Mouse (Mus musculus): ENCODE measurements around the gene Pdgfb. TPM values are rescaled to one million over a fixed set of nuclear protein-coding genes. Genes with fewer than 3 reads are reported as not detected.

Gene Pdgfb
- total RNA-seq, 1 experiment: 9.5 TPM

DNA sequence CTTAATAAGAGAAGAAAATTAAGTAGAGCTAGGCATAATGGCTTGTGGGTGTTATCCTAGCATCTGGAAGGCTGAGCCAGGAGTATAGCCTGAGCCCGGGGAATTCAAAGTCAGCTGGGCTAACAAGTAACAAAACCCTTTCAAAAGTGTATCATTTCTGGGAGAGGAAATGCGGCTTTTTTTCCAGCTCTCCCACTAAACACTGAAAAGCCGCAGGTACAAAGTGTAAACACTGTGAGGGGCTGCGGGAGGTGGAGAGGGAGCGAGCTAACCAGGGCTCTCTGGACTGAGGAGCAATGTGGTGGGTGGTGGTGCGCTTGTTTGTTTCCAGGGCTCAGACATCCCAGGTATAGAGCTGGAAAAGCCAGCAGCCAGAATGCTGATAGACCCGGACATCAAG lies 50.4 kb downstream of the Pdgfb start:
- Histone ChIP-seq H3K9ac (ENCODE audit: insufficient read depth, low read depth, low read length, poor library complexity, severe bottlenecking) (no peak overlapping the region), H3K36me3 (ENCODE audit: control insufficient read depth, insufficient read depth, low read length, poor library complexity, severe bottlenecking) (peaks cover 36% of the 10 kb centered on the region), H3K9me3 (ENCODE audit: control insufficient read depth, insufficient read depth, low read depth, low read length) (no peaks in the 10 kb centered on the region), H3K4me1 (ENCODE audit: control insufficient read depth in 2 of 2, insufficient read depth in 2 of 2, low read length in 2 of 2, poor library complexity in 1 of 2) (peaks cover 2 to 32% of the 10 kb centered on the region in 2 experiments; a peak in 3 of 4 replicates), H3K4me3 (ENCODE audit: insufficient read depth in 1 of 2, low read depth in 1 of 2, low read length in 2 of 2, poor library complexity in 1 of 2, severe bottlenecking in 1 of 2) (no peak overlapping the region), H3K27ac (ENCODE audit: insufficient read depth, low read depth, low read length, poor library complexity, severe bottlenecking) (peak overlapping the region; percentile 11; the same call in 1 of the 2 replicates)
- DNase-seq (ENCODE audit: low read depth, low spot score): no peak
- no peak for TF ChIP-seq HCFC1 (IDR thresholded peaks at IDR 0.05; ENCODE audit: borderline replicate concordance, insufficient read depth, low read length)
- no peak for TF ChIP-seq ZC3H11A (IDR thresholded peaks at IDR 0.05; ENCODE audit: borderline replicate concordance, low read depth, low read length)
- TF ChIP-seq CHD2 (IDR thresholded peaks at IDR 0.05; ENCODE audit: low read depth, low read length): no peak
- no peak for TF ChIP-seq MAFK (IDR thresholded peaks at IDR 0.05; ENCODE audit: insufficient read depth, low read depth, low read length)
- TF ChIP-seq ZNF384 (IDR thresholded peaks at IDR 0.05; ENCODE audit: low read depth, low read length): no peak
- in situ Hi-C loops (cut with MboI; ENCODE audit: low sequenced_read_pairs in 2 of 2, unreplicated experiment in 2 of 2): no loop called here

GRCm38 (mm10) chr15:79962661-79963060 lies 52.1 kb downstream of the Pdgfb start:
- TF ChIP-seq ZC3H11A (IDR thresholded peaks at IDR 0.05; ENCODE audit: borderline replicate concordance, low read depth, low read length) (no peak), MAFK (IDR thresholded peaks at IDR 0.05; ENCODE audit: insufficient read depth, low read depth, low read length) (no peak), ZNF384 (IDR thresholded peaks at IDR 0.05; ENCODE audit: low read depth, low read length) (no peak), HCFC1 (IDR thresholded peaks at IDR 0.05; ENCODE audit: borderline replicate concordance, insufficient read depth, low read length) (no peak)
- no peaks in the 10 kb centered on the region for H3K9me3 ChIP-seq (ENCODE audit: control insufficient read depth, insufficient read depth, low read depth, low read length)
- peak overlapping the region; percentile 15 to 23; a peak in 3 of 4 replicates for H3K4me3 ChIP-seq (ENCODE audit: insufficient read depth in 1 of 2, low read depth in 1 of 2, low read length in 2 of 2, poor library complexity in 1 of 2, severe bottlenecking in 1 of 2)
- in situ Hi-C loops (cut with MboI; ENCODE audit: low sequenced_read_pairs in 2 of 2, unreplicated experiment in 2 of 2): no loop called here
- peaks cover 33% of the 10 kb centered on the region for H3K36me3 ChIP-seq (ENCODE audit: control insufficient read depth, insufficient read depth, low read length, poor library complexity, severe bottlenecking)
- no peak for DNase-seq (ENCODE audit: low read depth, low spot score)
- peaks cover 2 to 24% of the 10 kb centered on the region in 2 experiments; a peak in 3 of 4 replicates for H3K4me1 ChIP-seq (ENCODE audit: control insufficient read depth in 2 of 2, insufficient read depth in 2 of 2, low read length in 2 of 2, poor library complexity in 1 of 2)
- peak overlapping the region; percentile 7; the same call in 1 of the 2 replicates for H3K9ac ChIP-seq (ENCODE audit: insufficient read depth, low read depth, low read length, poor library complexity, severe bottlenecking)
- peak overlapping the region; percentile 9; the same call in 1 of the 2 replicates for H3K27ac ChIP-seq (ENCODE audit: insufficient read depth, low read depth, low read length, poor library complexity, severe bottlenecking)

DNA sequence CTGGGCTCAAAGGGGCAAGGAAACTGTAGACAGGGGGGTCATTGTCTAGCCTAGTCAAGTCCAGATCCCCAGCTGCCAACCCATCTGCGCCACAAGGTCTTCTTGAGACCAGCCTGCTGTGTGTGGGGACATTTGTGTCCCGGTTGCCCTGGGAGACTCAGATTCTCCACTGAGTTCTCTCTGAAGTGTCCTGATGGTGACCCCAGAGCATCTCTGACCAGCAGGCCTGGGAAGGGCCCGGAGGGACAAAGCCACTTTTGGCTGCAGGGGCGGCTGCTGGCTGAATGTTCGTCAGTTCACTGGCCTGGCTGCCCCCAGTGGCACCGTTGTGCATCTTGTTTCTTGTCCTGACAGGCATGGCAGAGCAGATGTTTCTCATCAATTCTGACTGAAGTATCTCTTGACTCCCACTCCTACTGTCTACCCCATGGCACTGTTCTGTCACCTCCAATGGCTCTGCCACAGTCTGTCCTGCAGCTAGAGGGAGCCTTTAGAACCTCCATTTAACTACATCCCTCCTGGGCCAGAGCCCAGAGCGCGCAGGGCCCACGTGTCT lies 53.3 kb downstream of the Pdgfb start:
- H3K9me3 ChIP-seq (ENCODE audit: control insufficient read depth, insufficient read depth, low read depth, low read length): no peaks in the 10 kb centered on the region
- H3K36me3 ChIP-seq (ENCODE audit: control insufficient read depth, insufficient read depth, low read length, poor library complexity, severe bottlenecking): peaks cover 34% of the 10 kb centered on the region
- no peak overlapping the region for H3K4me3 ChIP-seq (ENCODE audit: insufficient read depth in 1 of 2, low read depth in 1 of 2, low read length in 2 of 2, poor library complexity in 1 of 2, severe bottlenecking in 1 of 2)
- DNase-seq (ENCODE audit: low read depth, low spot score): no peak
- TF ChIP-seq MAFK (IDR thresholded peaks at IDR 0.05; ENCODE audit: insufficient read depth, low read depth, low read length) (no peak), ZNF384 (IDR thresholded peaks at IDR 0.05; ENCODE audit: low read depth, low read length) (no peak), CHD2 (IDR thresholded peaks at IDR 0.05; ENCODE audit: low read depth, low read length) (no peak), ZC3H11A (IDR thresholded peaks at IDR 0.05; ENCODE audit: borderline replicate concordance, low read depth, low read length) (no peak), HCFC1 (IDR thresholded peaks at IDR 0.05; ENCODE audit: borderline replicate concordance, insufficient read depth, low read length) (no peak)
- no peak overlapping the region for H3K9ac ChIP-seq (ENCODE audit: insufficient read depth, low read depth, low read length, poor library complexity, severe bottlenecking)
- no peak overlapping the region for H3K27ac ChIP-seq (ENCODE audit: insufficient read depth, low read depth, low read length, poor library complexity, severe bottlenecking)
- in situ Hi-C loops (cut with MboI; ENCODE audit: low sequenced_read_pairs in 2 of 2, unreplicated experiment in 2 of 2): no loop called here
- H3K4me1 ChIP-seq (ENCODE audit: control insufficient read depth in 2 of 2, insufficient read depth in 2 of 2, low read length in 2 of 2, poor library complexity in 1 of 2): peaks cover 2 to 31% of the 10 kb centered on the region in 2 experiments; a peak in 3 of 4 replicates

- in situ Hi-C loops (cut with MboI; ENCODE audit: low sequenced_read_pairs in 2 of 2, unreplicated experiment in 2 of 2): no loop called here
- Histone ChIP-seq H3K9me3 (ENCODE audit: control insufficient read depth, insufficient read depth, low read depth, low read length) (no peaks in the 10 kb centered on the region), H3K27ac (ENCODE audit: insufficient read depth, low read depth, low read length, poor library complexity, severe bottlenecking) (no peak overlapping the region), H3K9ac (ENCODE audit: insufficient read depth, low read depth, low read length, poor library complexity, severe bottlenecking) (no peak overlapping the region), H3K4me1 (ENCODE audit: control insufficient read depth in 2 of 2, insufficient read depth in 2 of 2, low read length in 2 of 2, poor library complexity in 1 of 2) (peaks cover 10 to 42% of the 10 kb centered on the region in 2 experiments), H3K36me3 (ENCODE audit: control insufficient read depth, insufficient read depth, low read length, poor library complexity, severe bottlenecking) (peaks cover 34% of the 10 kb centered on the region), H3K4me3 (ENCODE audit: insufficient read depth in 1 of 2, low read depth in 1 of 2, low read length in 2 of 2, poor library complexity in 1 of 2, severe bottlenecking in 1 of 2) (no peak overlapping the region)
- no peak for TF ChIP-seq ZC3H11A (IDR thresholded peaks at IDR 0.05; ENCODE audit: borderline replicate concordance, low read depth, low read length)
- no peak for TF ChIP-seq HCFC1 (IDR thresholded peaks at IDR 0.05; ENCODE audit: borderline replicate concordance, insufficient read depth, low read length)
- TF ChIP-seq ZNF384 (IDR thresholded peaks at IDR 0.05; ENCODE audit: low read depth, low read length): no peak
- TF ChIP-seq MAFK (IDR thresholded peaks at IDR 0.05; ENCODE audit: insufficient read depth, low read depth, low read length): no peak
- no peak for TF ChIP-seq CHD2 (IDR thresholded peaks at IDR 0.05; ENCODE audit: low read depth, low read length)
- no peak for DNase-seq (ENCODE audit: low read depth, low spot score)
These were observed 56.4 kb downstream of the Pdgfb start for GRCm38 (mm10) chr15:79958418-79958817.

Data from ES-E14 (cell line).